Comparison of ENCODE assay signal across 10 mouse cellular contexts in genomic region chr5:136582201-136582600, GRCm38 (mm10). TPM values are rescaled to one million over a fixed set of nuclear protein-coding genes. Genes with fewer than 3 reads are reported as not detected.
DNase-seq lines count a peak whose midpoint lies in the region; ATAC-seq lines count a peak whose summit lies in the region.
"Had no signal": no experiment of that assay in that cellular context is flagged by ENCODE, and none has a peak within 500 bp of the region (broad histone marks: within the 10 kb centered on the region; RNA-seq: fewer than 3 reads in every experiment).

No protein-coding gene starts in this region.

- no peaks in the 10 kb centered on the region for H3K36me3 ChIP-seq in kidney, embryonic 14.5 days (ENCODE audit: control insufficient read depth, insufficient read depth, low read length)
- no peaks in the 10 kb centered on the region for H3K36me3 ChIP-seq in embryonic facial prominence, embryonic 13.5 days
- no peaks in the 10 kb centered on the region for H3K36me3 ChIP-seq in limb, embryonic 13.5 days
- H3K36me3 ChIP-seq: G1E had no signal

- peak overlapping the region; percentile 27; the same call in 1 of the 2 replicates for H3K4me3 ChIP-seq in kidney, embryonic 14.5 days (ENCODE audit: low read length)
- H3K4me3 ChIP-seq in embryonic facial prominence, embryonic 13.5 days, result no peak overlapping the region; the same call in 1 of the 2 replicates
- 0 out of 2 replicates have a peak overlapping the region, but pooled peaks have one; percentile 21 for H3K4me3 ChIP-seq in limb, embryonic 13.5 days

- no peak for DNase-seq in kidney, adult 9 months
- peak; percentile 77 for DNase-seq in R1 (ENCODE audit: low read depth, low spot score)
- no peak for DNase-seq in spleen, postnatal 36 days (ENCODE audit: low spot score in 2 of 2)
- DNase-seq: adrenal gland, adult 2 months; kidney, adult 11 months had no signal

- no peaks in the 10 kb centered on the region for H3K27me3 ChIP-seq in kidney, embryonic 14.5 days (ENCODE audit: control insufficient read depth, insufficient read depth, low read length)
- peaks cover 66% of the 10 kb centered on the region for H3K27me3 ChIP-seq in embryonic facial prominence, embryonic 13.5 days
- peaks cover 58% of the 10 kb centered on the region for H3K27me3 ChIP-seq in limb, embryonic 13.5 days

- peak overlapping the region; percentile 14; the same call in 1 of the 2 replicates for H3K27ac ChIP-seq in kidney, embryonic 14.5 days (ENCODE audit: low read depth, low read length)
- no peak overlapping the region for H3K27ac ChIP-seq in embryonic facial prominence, embryonic 13.5 days
- H3K27ac ChIP-seq in limb, embryonic 13.5 days, result no peak overlapping the region

- 2% methylated on average over 12 of the region's 12 CpGs for WGBS in kidney, embryonic 14.5 days
- WGBS in embryonic facial prominence, embryonic 13.5 days, result 8% methylated on average over 12 of the region's 12 CpGs
- WGBS in limb, embryonic 13.5 days, result 5% methylated on average over 12 of the region's 12 CpGs

- H3K4me1 ChIP-seq in kidney, embryonic 14.5 days (ENCODE audit: control insufficient read depth, insufficient read depth, low read length), result peaks cover 20% of the 10 kb centered on the region
- peaks cover 13% of the 10 kb centered on the region for H3K4me1 ChIP-seq in embryonic facial prominence, embryonic 13.5 days
- peaks cover 15% of the 10 kb centered on the region for H3K4me1 ChIP-seq in limb, embryonic 13.5 days

- H3K9me3 ChIP-seq in kidney, embryonic 14.5 days (ENCODE audit: control insufficient read depth, low read length), result no peaks in the 10 kb centered on the region
- no peaks in the 10 kb centered on the region for H3K9me3 ChIP-seq in embryonic facial prominence, embryonic 13.5 days
- H3K9me3 ChIP-seq in limb, embryonic 13.5 days, result peaks cover 4% of the 10 kb centered on the region; the same call in 1 of the 2 replicates
- H3K9me3 ChIP-seq: G1E had no signal

- H3K9ac ChIP-seq in kidney, embryonic 14.5 days (ENCODE audit: low read depth, low read length), result no peak overlapping the region
- no peak overlapping the region for H3K9ac ChIP-seq in embryonic facial prominence, embryonic 13.5 days
- no peak overlapping the region for H3K9ac ChIP-seq in limb, embryonic 13.5 days

- peak overlapping the region; percentile 47 for H3K4me2 ChIP-seq in kidney, embryonic 14.5 days (replicated peaks; ENCODE audit: low read depth, low read length)
- peak overlapping the region; percentile 43 for H3K4me2 ChIP-seq in embryonic facial prominence, embryonic 13.5 days
- H3K4me2 ChIP-seq in limb, embryonic 13.5 days (replicated peaks), result peak overlapping the region; percentile 52

- ATAC-seq in kidney, embryonic 14.5 days (ENCODE audit: low FRiP score, low TSS enrichment), result peak; percentile 14; the same call in 1 of the 2 replicates
- no peak for ATAC-seq in embryonic facial prominence, embryonic 13.5 days (ENCODE audit: insufficient number of reproducible peaks, insufficient read depth, low FRiP score, low TSS enrichment, low read depth)
- no peak for ATAC-seq in limb, embryonic 13.5 days (ENCODE audit: low FRiP score, low read depth)
- no peak for ATAC-seq in cerebellum, adult (ENCODE audit: insufficient number of reproducible peaks, low FRiP score, low TSS enrichment)

RNA-seq across cellular contexts. Expression of gene Cux1, which starts 14.9 kb away (rescaled TPM):
- 80.6 and 105 TPM in 2 replicates for polyA plus RNA-seq in kidney, embryonic 14.5 days (2014; fragmentation: Nextera tagmentation; extraction: Ambion mirVana)
- 78.6 and 82.7 TPM in 2 replicates for polyA plus RNA-seq in embryonic facial prominence, embryonic 13.5 days (2015; fragmentation: Nextera tagmentation; extraction: Ambion mirVana)
- polyA plus RNA-seq in limb, embryonic 13.5 days (2015; fragmentation: Nextera tagmentation; extraction: Ambion mirVana), result 80.8 and 83.7 TPM in 2 replicates
